37 mouse cellular contexts compared by ENCODE assay signal in the genomic region with DNA sequence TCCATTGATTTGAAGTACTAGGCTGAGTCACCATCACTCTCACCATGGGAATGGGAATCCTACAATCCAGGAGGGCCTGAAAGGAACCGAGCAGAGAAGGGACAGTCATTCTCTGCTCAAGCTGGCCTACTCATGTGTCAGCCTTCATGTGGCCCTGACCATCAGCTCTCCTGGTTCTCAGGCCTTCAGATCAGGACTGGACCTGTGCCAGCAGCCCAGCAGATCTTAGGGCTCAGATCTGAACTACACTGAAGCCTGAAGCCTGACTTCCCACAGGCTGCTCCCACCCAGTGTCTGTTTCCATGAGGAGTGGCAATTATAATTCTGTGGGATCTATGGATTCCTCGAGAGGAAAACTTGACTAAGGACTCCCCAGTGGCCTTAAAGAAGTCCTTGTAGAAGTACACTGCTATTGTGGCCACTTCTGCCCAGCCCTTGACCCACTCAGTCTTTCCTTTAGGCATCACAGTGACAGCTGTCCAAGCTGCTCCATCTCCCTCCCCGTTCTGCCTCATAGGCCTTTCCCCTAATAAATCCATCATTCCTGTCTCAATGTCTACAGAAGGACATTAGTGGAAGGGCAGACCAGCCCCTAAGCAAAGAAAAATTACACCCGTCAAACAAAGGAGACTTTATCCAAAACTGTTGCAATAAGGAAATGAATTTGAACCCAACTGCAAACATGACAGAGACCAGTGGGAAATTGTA. TPM values are rescaled to one million over a fixed set of nuclear protein-coding genes. Genes with fewer than 3 reads are reported as not detected.
DNase-seq lines count a peak whose midpoint lies in the region; ATAC-seq and TF ChIP-seq lines count a peak whose summit lies in the region.
"Had no signal": no experiment of that assay in that cellular context is flagged by ENCODE, and none has a peak within 500 bp of the region (broad histone marks: within the 10 kb centered on the region; RNA-seq: fewer than 3 reads in every experiment).

No protein-coding gene starts in this region.

- H3K4me2 ChIP-seq in intestine, embryonic 16.5 days (ENCODE audit: low read depth, low read length): no peak overlapping the region
- H3K4me2 ChIP-seq in hindbrain, postnatal 0 days (ENCODE audit: low read depth, low read length): no peak overlapping the region
- H3K4me2 ChIP-seq: embryonic facial prominence, embryonic 13.5 days; forebrain, embryonic 15.5 days; hindbrain, embryonic 13.5 days; limb, embryonic 13.5 days; liver, embryonic 11.5 days; midbrain, embryonic 15.5 days; neural tube, embryonic 15.5 days had no signal

- peak; percentile 72 for ATAC-seq in intestine, embryonic 16.5 days
- ATAC-seq in hindbrain, postnatal 0 days: no peak
- ATAC-seq: forebrain, embryonic 15.5 days; midbrain, embryonic 15.5 days had no signal

- WGBS in heart, embryonic 10.5 days: 67% methylated on average over 4 of the region's 4 CpGs
- WGBS in intestine, embryonic 16.5 days: 52% methylated on average over 4 of the region's 4 CpGs
- 56% methylated on average over 4 of the region's 4 CpGs for WGBS in hindbrain, postnatal 0 days

- no peak overlapping the region for H3K27ac ChIP-seq in heart, embryonic 10.5 days
- 0 out of 2 replicates have a peak overlapping the region, but pooled peaks have one; percentile 13 for H3K27ac ChIP-seq in intestine, embryonic 16.5 days (ENCODE audit: low read length)
- H3K27ac ChIP-seq in hindbrain, postnatal 0 days: no peak overlapping the region
- H3K27ac ChIP-seq: embryonic facial prominence, embryonic 13.5 days; forebrain, embryonic 10.5 days; forebrain, embryonic 15.5 days; hindbrain, embryonic 13.5 days; limb, embryonic 13.5 days; midbrain, embryonic 15.5 days; neural tube, embryonic 15.5 days had no signal

- H3K4me1 ChIP-seq in heart, embryonic 10.5 days: 0 out of 2 replicates have a peak, but pooled peaks cover 4% of the 10 kb centered on the region
- no peaks in the 10 kb centered on the region for H3K4me1 ChIP-seq in intestine, embryonic 16.5 days (ENCODE audit: control insufficient read depth, insufficient read depth, low read length)
- no peaks in the 10 kb centered on the region for H3K4me1 ChIP-seq in hindbrain, postnatal 0 days (ENCODE audit: insufficient read depth, low read length)
- H3K4me1 ChIP-seq: forebrain, embryonic 15.5 days had no signal

- no peaks in the 10 kb centered on the region for H3K36me3 ChIP-seq in heart, embryonic 10.5 days
- H3K36me3 ChIP-seq in intestine, embryonic 16.5 days (ENCODE audit: control insufficient read depth, insufficient read depth, low read length): no peaks in the 10 kb centered on the region
- no peaks in the 10 kb centered on the region for H3K36me3 ChIP-seq in hindbrain, postnatal 0 days (ENCODE audit: insufficient read depth, low read length)
- H3K36me3 ChIP-seq: embryonic facial prominence, embryonic 13.5 days; forebrain, embryonic 10.5 days; forebrain, embryonic 15.5 days; hindbrain, embryonic 13.5 days; limb, embryonic 13.5 days; midbrain, embryonic 15.5 days; neural tube, embryonic 15.5 days had no signal

- peaks cover 22% of the 10 kb centered on the region for H3K27me3 ChIP-seq in heart, embryonic 10.5 days (ENCODE audit: insufficient read depth, poor library complexity, severe bottlenecking)
- no peaks in the 10 kb centered on the region for H3K27me3 ChIP-seq in intestine, embryonic 16.5 days (replicated peaks; ENCODE audit: control insufficient read depth, insufficient read depth, low read length)
- H3K27me3 ChIP-seq in hindbrain, postnatal 0 days (ENCODE audit: insufficient read depth, low read length): no peaks in the 10 kb centered on the region
- H3K27me3 ChIP-seq: CH12.LX; limb, embryonic 13.5 days; midbrain, embryonic 15.5 days; neural tube, embryonic 15.5 days had no signal

- intact Hi-C loops in heart, postnatal 36 days (cut with DNase I): loop anchor here (10.0 kb wide), 1 partner anchor 1455 kb away; no protein-coding TSS in a partner anchor

- peak; percentile 71 for DNase-seq in heart, embryonic 10.5 days (ENCODE audit: low spot score)
- no peak for DNase-seq in heart, postnatal 36 days
- DNase-seq in 3T3-L1 (ENCODE audit: low read depth, low spot score): peak; percentile 6
- DNase-seq in adrenal gland, postnatal 14 days: peak; percentile 65
- no peak for DNase-seq in hindbrain, postnatal 0 days (ENCODE audit: low spot score)
- DNase-seq: cerebellum, adult 18-20 months; kidney, adult 9 months; kidney, postnatal 14 days; lung, adult 18-20 months; lung, postnatal 14 days; retina, postnatal 1 day; right cerebral cortex, postnatal 14 days had no signal

- H3K4me3 ChIP-seq in heart, embryonic 10.5 days: no peak overlapping the region
- no peak overlapping the region for H3K4me3 ChIP-seq in intestine, embryonic 16.5 days (ENCODE audit: low read length)
- no peak overlapping the region for H3K4me3 ChIP-seq in hindbrain, postnatal 0 days (ENCODE audit: low read length)
- H3K4me3 ChIP-seq: embryonic facial prominence, embryonic 13.5 days; forebrain, embryonic 10.5 days; forebrain, embryonic 15.5 days; hindbrain, embryonic 13.5 days; limb, embryonic 13.5 days; midbrain, embryonic 15.5 days; neural tube, embryonic 15.5 days had no signal

- TF ChIP-seq CTCF in hindbrain, postnatal 0 days (IDR thresholded peaks at IDR 0.05; ENCODE audit: low read depth): no peak

- no peak overlapping the region for H3K9ac ChIP-seq in intestine, embryonic 16.5 days (ENCODE audit: low read depth, low read length)
- H3K9ac ChIP-seq in hindbrain, postnatal 0 days (replicated peaks; ENCODE audit: low read length): no peak overlapping the region
- H3K9ac ChIP-seq: embryonic facial prominence, embryonic 13.5 days; forebrain, embryonic 15.5 days; hindbrain, embryonic 13.5 days; limb, embryonic 13.5 days; midbrain, embryonic 15.5 days; neural tube, embryonic 15.5 days had no signal

- no peaks in the 10 kb centered on the region for H3K9me3 ChIP-seq in heart, embryonic 10.5 days
- no peaks in the 10 kb centered on the region for H3K9me3 ChIP-seq in intestine, embryonic 16.5 days (ENCODE audit: control insufficient read depth, low read length)
- no peaks in the 10 kb centered on the region for H3K9me3 ChIP-seq in hindbrain, postnatal 0 days (ENCODE audit: low read length)
- H3K9me3 ChIP-seq: embryonic facial prominence, embryonic 13.5 days; forebrain, embryonic 10.5 days; forebrain, embryonic 15.5 days; hindbrain, embryonic 13.5 days; limb, embryonic 13.5 days; midbrain, embryonic 15.5 days; neural tube, embryonic 15.5 days had no signal

RNA-seq across cellular contexts. Expression of a gene that starts 17.5 kb away (rescaled TPM):
- polyA plus RNA-seq in heart, embryonic 10.5 days (2016; fragmentation: Nextera tagmentation; extraction: Ambion mirVana): not detected in 2 replicates
- not detected for total RNA-seq in heart, postnatal 36 days (2021)
- total RNA-seq in adrenal gland, postnatal 14 days (2021): not detected in 2 replicates
- polyA plus RNA-seq in intestine, embryonic 16.5 days (2015; fragmentation: Nextera tagmentation; extraction: Ambion mirVana): not detected in 2 replicates
- total RNA-seq in hindbrain, postnatal 0 days (2014; rRNA removed): not detected in 2 replicates
- not detected in 2 replicates for polyA plus RNA-seq in hindbrain, postnatal 0 days (2015; fragmentation: Nextera tagmentation; extraction: Ambion mirVana)
- total RNA-seq: CH12.LX; common myeloid progenitor, adult 5-6 weeks; ES-E14; gastrocnemius, adult 8-10 months; gastrocnemius, postnatal 4 days; heart, adult 8-10 months; heart, postnatal 25 days; layer of hippocampus, postnatal 14 days; left cerebral cortex, adult 8-10 months; left cerebral cortex, postnatal 36 days had no signal
- polyA plus RNA-seq: brain, embryonic 14.5 days; C2C12; embryonic facial prominence, embryonic 13.5 days; forebrain, embryonic 10.5 days; forebrain, embryonic 15.5 days; heart, embryonic 14.5 days; hindbrain, embryonic 13.5 days; limb, embryonic 13.5 days; liver, embryonic 11.5 days; midbrain, embryonic 15.5 days; neural tube, embryonic 15.5 days; small intestine, adult 2 months; stomach, embryonic 14.5 days; testis, adult 2 months had no signal

RNA-seq across cellular contexts. Expression of a gene that starts 26.9 kb away (rescaled TPM):
- polyA plus RNA-seq in heart, embryonic 10.5 days (2016; fragmentation: Nextera tagmentation; extraction: Ambion mirVana): not detected in 2 replicates
- not detected for total RNA-seq in heart, postnatal 36 days (2021)
- not detected in 2 replicates for total RNA-seq in adrenal gland, postnatal 14 days (2021)
- polyA plus RNA-seq in intestine, embryonic 16.5 days (2015; fragmentation: Nextera tagmentation; extraction: Ambion mirVana): not detected in 2 replicates
- total RNA-seq in hindbrain, postnatal 0 days (2014; rRNA removed): not detected in 2 replicates
- not detected in 2 replicates for polyA plus RNA-seq in hindbrain, postnatal 0 days (2015; fragmentation: Nextera tagmentation; extraction: Ambion mirVana)
- total RNA-seq: CH12.LX; common myeloid progenitor, adult 5-6 weeks; ES-E14; gastrocnemius, adult 8-10 months; gastrocnemius, postnatal 4 days; heart, adult 8-10 months; heart, postnatal 25 days; layer of hippocampus, postnatal 14 days; left cerebral cortex, adult 8-10 months; left cerebral cortex, postnatal 36 days had no signal
- polyA plus RNA-seq: brain, embryonic 14.5 days; C2C12; embryonic facial prominence, embryonic 13.5 days; forebrain, embryonic 10.5 days; forebrain, embryonic 15.5 days; heart, embryonic 14.5 days; hindbrain, embryonic 13.5 days; limb, embryonic 13.5 days; liver, embryonic 11.5 days; midbrain, embryonic 15.5 days; neural tube, embryonic 15.5 days; small intestine, adult 2 months; stomach, embryonic 14.5 days; testis, adult 2 months had no signal

RNA-seq across cellular contexts. Expression of a gene that starts 41.5 kb away (rescaled TPM):
- not detected in 2 replicates for polyA plus RNA-seq in heart, embryonic 10.5 days (2016; fragmentation: Nextera tagmentation; extraction: Ambion mirVana)
- total RNA-seq in heart, postnatal 36 days (2021): not detected
- not detected in 2 replicates for total RNA-seq in adrenal gland, postnatal 14 days (2021)
- polyA plus RNA-seq in intestine, embryonic 16.5 days (2015; fragmentation: Nextera tagmentation; extraction: Ambion mirVana): not detected in 2 replicates
- not detected in 2 replicates for total RNA-seq in hindbrain, postnatal 0 days (2014; rRNA removed)
- polyA plus RNA-seq in hindbrain, postnatal 0 days (2015; fragmentation: Nextera tagmentation; extraction: Ambion mirVana): not detected in 2 replicates
- total RNA-seq: CH12.LX; common myeloid progenitor, adult 5-6 weeks; ES-E14; gastrocnemius, adult 8-10 months; gastrocnemius, postnatal 4 days; heart, adult 8-10 months; heart, postnatal 25 days; layer of hippocampus, postnatal 14 days; left cerebral cortex, adult 8-10 months; left cerebral cortex, postnatal 36 days had no signal
- polyA plus RNA-seq: brain, embryonic 14.5 days; C2C12; embryonic facial prominence, embryonic 13.5 days; forebrain, embryonic 10.5 days; forebrain, embryonic 15.5 days; heart, embryonic 14.5 days; hindbrain, embryonic 13.5 days; limb, embryonic 13.5 days; liver, embryonic 11.5 days; midbrain, embryonic 15.5 days; neural tube, embryonic 15.5 days; small intestine, adult 2 months; stomach, embryonic 14.5 days; testis, adult 2 months had no signal

Comparison
In these comparisons a context has a peak if more than half of its experiments do, and no peak if none do; other contexts are left out.
1. DNase-seq: peak in heart, embryonic 10.5 days (single experiment), 3T3-L1 (single experiment) and adrenal gland, postnatal 14 days (single experiment); none in heart, postnatal 36 days (0 of 2) and hindbrain, postnatal 0 days (single experiment).